Mouse (Mus musculus) right cerebral cortex, postnatal 14 days (tissue): Measurements from ENCODE around the gene Gm21992.
A peak's percentile ranks its signal among the peaks of the same experiment; 100 is the strongest.

Experiments used
- DNase-seq: peaks from one replicate; pipeline ENCODE4 v3.0.0; 2022

Gene Gm21992

DNA sequence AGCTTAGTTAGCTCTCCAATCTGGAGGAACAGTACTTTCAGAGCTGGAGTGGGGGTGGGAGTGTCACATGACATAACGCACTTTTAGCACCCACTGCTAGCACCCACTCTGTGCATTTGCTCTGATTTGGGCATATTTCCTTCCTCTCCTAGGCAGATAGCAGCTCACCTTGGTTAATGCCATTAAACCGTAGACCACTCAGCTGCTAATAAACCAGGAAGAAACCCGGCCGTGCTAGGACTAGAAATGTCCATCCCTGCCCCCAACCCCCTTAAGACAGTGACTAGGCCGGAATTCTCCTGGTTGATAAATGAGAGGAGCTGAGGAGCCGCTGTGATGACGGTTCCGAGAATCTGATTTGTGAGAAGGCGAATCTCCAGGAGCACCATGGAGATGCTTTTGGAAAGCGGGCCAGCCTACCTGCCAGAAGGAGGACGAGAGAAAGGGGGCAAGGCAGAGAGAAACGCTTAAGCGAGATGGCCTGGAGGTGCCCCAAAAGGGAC is 100.3 kb downstream of the Gm21992 start, which contains the start of gene Sptbn2:
Gene Sptbn2, plus strand, starts transcription at position 70 of the 503 bp plus-strand sequence.
- peak; percentile 51 for DNase-seq

DNA sequence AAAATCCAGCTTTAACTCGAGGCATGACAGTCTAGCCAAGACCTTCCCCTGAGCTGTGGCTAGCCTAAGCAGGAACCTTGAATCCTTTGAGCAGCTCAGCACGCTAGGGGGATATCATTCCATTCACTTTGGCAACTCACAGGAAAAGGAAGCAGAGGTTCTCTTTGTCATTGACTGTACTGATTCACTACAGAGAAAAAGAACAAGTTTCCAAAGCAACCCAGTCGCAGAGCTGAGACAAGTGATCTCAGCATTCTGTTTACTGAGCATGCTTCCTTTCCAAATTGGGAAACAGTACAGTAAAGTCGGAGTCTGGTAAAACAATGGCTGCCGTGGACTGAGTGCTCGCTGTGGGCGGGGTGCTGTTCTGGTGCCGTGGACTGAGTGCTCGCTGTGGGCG is 102.6 kb downstream of the Gm21992 start:
- no peak for DNase-seq

DNA sequence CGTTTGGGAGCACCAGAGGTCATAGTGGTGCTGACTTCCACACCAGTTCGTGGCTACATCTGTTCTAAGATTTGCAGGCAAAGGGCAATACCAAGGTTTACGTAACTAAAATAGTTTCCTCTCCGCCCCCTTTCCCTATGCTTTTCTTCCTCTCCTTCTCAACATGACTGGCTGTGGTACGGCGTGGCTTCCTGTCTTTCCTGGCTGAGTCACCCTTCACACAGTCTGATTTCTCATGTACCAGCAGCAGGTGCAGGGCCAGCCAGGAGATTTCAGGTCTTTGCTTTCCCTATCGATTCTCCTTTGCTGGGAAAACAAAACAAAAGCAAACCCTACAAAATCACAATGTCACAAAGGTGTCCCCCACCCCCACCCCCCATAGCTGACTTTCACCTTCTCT is 110.2 kb downstream of the Gm21992 start:
- DNase-seq = no peak

DNA sequence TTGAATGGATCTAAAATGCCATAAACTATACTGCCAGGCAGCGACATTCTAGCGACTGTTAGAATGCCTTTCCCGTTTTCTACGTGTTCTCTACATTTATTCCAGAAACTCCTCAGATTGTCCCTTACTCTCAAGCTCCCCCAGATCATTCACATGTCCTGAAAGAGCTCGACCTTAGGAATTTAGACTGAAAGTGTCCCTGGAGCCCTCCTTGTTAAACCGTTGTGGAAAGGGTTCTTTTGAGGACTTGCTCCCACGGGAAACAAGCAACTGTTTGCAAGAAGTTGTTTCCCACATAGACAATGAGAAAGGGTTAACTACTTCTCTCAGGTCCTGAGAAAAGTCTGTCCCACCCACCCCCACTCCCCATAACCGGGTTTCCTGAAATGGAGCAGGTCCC is 110.8 kb downstream of the Gm21992 start:
- DNase-seq = no peak

DNA sequence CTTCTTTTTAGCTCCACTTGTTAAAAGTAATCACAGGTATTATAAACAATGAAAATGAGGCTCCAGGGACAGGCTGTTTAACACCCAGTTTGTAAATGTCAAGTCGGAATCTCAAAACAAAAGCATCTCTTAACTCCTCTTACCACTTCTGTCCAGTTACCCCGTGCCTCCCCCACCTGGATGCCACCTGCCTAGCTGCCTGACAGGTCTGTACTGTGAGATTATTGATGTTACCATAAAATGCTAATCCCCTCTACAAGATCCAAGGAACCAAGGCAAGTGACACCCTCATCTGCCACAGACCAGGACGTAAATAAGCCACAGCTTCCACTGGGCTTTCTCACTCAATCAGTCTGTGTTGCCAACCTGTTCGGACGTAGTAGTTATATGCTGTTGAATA is 111.6 kb downstream of the Gm21992 start:
- no peak for DNase-seq

DNA sequence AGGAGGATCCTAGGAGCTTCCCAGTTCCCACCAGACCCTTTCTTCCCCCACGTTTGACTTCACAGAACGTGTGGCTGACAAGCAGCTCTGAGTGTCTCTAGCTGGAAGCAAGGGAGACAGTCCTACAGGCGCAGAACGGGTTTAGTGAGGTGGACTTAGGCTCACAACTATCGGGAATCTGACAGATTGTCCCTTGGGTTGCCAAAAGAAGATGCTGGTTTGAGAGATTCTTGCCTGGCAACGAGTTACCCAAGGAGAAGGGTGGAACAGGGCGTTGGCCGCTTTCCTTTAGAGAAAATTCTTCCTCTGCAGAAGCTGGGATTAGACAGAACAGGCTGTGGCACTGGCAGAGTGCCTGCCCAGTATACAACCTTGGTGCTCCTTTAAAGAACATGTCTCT is 112.6 kb downstream of the Gm21992 start:
- peak; percentile 41 for DNase-seq

DNA sequence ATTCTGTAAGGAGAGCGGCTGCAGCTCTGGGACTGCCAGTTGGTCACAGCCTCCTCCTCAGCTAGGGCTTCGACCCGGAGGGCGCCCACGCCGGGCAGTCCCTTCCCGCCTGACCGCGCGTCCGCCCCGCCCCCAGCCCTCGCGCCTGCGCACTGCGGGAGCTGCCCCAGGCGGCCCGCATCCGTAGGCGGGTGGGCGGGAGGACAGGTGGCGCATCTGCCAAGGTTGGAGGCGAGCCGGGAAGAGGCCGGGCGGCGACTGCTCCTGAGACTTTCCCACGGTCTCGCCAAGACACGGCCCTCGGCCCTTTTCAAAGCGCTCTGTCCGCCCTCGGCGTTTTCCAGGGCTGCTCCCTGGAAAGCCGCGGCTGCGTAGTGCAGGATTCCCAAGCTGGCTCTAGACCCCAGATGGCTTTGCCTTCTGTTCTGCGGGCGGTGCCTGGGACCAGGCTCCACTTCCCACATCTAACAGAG is 113.2 kb downstream of the Gm21992 start, which contains the start of gene Gm960:
Gene Gm960, minus strand, starts transcription at position 464 of the 473 bp plus-strand sequence.
- peak; percentile 88 for DNase-seq

DNA sequence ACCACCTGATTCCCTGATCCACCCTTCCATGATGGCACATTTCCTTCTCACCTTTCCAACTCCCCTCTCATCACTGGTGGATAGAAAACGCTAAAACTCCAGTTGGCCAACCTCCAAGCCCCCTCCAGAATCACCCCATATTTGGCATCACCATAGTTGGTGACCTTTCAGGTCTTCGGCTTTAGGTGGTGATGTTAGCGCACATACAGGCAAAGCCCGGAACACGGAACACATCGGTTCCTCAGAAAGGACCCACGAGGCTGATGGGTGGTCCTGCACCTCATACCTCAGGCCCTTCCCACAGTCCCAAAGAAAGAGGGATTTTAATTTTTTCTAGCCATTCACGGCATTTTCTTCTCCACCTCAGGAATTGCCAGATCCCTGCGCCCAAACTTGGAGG is 113.7 kb downstream of the Gm21992 start:
- DNase-seq = no peak

DNA sequence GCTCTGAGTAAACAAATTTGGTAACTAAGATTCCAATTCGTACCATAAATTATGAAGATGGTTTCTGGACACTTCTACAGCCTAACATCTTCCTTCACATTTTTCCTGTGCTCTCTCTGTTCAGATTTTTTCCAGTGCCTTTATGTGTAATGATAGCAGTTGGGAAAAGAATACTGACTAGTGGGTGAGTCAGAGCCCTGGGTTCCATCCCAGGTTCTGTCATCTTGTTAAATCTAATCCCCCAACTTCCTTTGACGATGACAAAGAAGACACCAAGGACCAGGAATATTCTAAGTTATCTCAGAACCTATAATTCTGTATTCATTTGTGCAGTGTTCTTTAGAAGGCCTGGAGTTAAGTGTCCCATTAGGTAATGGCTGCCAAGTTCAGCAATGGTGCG is 114.3 kb downstream of the Gm21992 start:
- no peak for DNase-seq

DNA sequence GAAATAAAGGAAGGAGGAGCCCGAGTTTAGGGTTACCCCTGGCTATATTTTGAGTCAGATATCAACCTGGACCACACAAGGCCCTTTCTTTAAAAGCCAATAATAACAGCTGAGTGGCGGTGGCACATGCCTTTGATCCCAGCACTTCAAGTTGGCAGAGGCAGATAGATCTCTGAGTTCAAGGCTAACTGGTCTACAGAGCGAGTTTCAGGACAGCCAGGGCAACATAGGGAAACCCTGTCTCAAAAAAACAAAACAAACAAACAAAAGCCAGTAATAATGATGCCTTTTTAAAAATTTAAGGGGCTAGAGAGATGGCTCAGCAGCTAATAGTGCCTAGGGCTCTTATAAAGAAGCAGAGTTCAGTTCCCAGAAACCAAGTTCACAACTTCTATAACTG is 117.1 kb downstream of the Gm21992 start:
- DNase-seq = no peak
